Mouse (Mus musculus): ENCODE measurements around the gene Rln3. TPM values are rescaled to one million over a fixed set of nuclear protein-coding genes. Genes with fewer than 3 reads are reported as not detected.

Rln3 gene
- polyA plus RNA-seq (2015; fragmentation: Nextera tagmentation; extraction: Ambion mirVana) = 5.3 and 5.7 TPM in 2 replicates

- DNase-seq (ENCODE audit: low spot score) = no peak
Observed at GRCm38 (mm10) chr8:84044900-84045299, at the start of gene Rln3. Gene Rln3, minus strand, starts transcription at chr8:84045000.

GRCm38 (mm10) chr8:84090585-84090984 lies 45.8 kb upstream of the Rln3 start:
- no peak for DNase-seq (ENCODE audit: low spot score)

GRCm38 (mm10) chr8:84089277-84089676 lies 44.5 kb upstream of the Rln3 start:
- no peak for DNase-seq (ENCODE audit: low spot score)

GRCm38 (mm10) chr8:84087821-84088220 lies 43.0 kb upstream of the Rln3 start:
- DNase-seq (ENCODE audit: low spot score) = no peak

GRCm38 (mm10) chr8:84087156-84087555 lies 42.4 kb upstream of the Rln3 start:
- no peak for DNase-seq (ENCODE audit: low spot score)

- no peak for DNase-seq (ENCODE audit: low spot score)
Observed at GRCm38 (mm10) chr8:84084341-84085115, 39.7 kb upstream of the Rln3 start.

GRCm38 (mm10) chr8:84083829-84084241 lies 39.0 kb upstream of the Rln3 start:
- no peak for DNase-seq (ENCODE audit: low spot score)

- no peak for DNase-seq (ENCODE audit: low spot score)
Observed at GRCm38 (mm10) chr8:84079206-84079605, 34.4 kb upstream of the Rln3 start.

GRCm38 (mm10) chr8:84076849-84077248 lies 32.0 kb upstream of the Rln3 start:
- DNase-seq (ENCODE audit: low spot score) = no peak

- no peak for DNase-seq (ENCODE audit: low spot score)
Observed at GRCm38 (mm10) chr8:84076412-84076811, 31.6 kb upstream of the Rln3 start.

- no peak for DNase-seq (ENCODE audit: low spot score)
Observed at GRCm38 (mm10) chr8:84073230-84073976, 28.6 kb upstream of the Rln3 start.

GRCm38 (mm10) chr8:84072321-84072720 lies 27.5 kb upstream of the Rln3 start:
- no peak for DNase-seq (ENCODE audit: low spot score)

GRCm38 (mm10) chr8:84071921-84072320 lies 27.1 kb upstream of the Rln3 start:
- DNase-seq (ENCODE audit: low spot score) = no peak

GRCm38 (mm10) chr8:84070667-84071066 lies 25.9 kb upstream of the Rln3 start:
- no peak for DNase-seq (ENCODE audit: low spot score)

GRCm38 (mm10) chr8:84070241-84070640 lies 25.4 kb upstream of the Rln3 start:
- DNase-seq (ENCODE audit: low spot score) = no peak

GRCm38 (mm10) chr8:84069750-84070149 lies 24.9 kb upstream of the Rln3 start:
- DNase-seq (ENCODE audit: low spot score) = no peak

- DNase-seq (ENCODE audit: low spot score) = no peak
Observed at GRCm38 (mm10) chr8:84069169-84069568, 24.4 kb upstream of the Rln3 start.

GRCm38 (mm10) chr8:84068316-84069035 lies 23.7 kb upstream of the Rln3 start:
- DNase-seq (ENCODE audit: low spot score) = no peak

GRCm38 (mm10) chr8:84067911-84068310 lies 23.1 kb upstream of the Rln3 start:
- no peak for DNase-seq (ENCODE audit: low spot score)

GRCm38 (mm10) chr8:84067047-84067573 lies 22.3 kb upstream of the Rln3 start:
- DNase-seq (ENCODE audit: low spot score) = peak; percentile 92

GRCm38 (mm10) chr8:84066291-84066930 lies 21.6 kb upstream of the Rln3 start, which contains the start of gene Rfx1:
Gene Rfx1, plus strand, starts transcription at chr8:84066834.
- peak; percentile 100 for DNase-seq (ENCODE audit: low spot score)
